Mouse (Mus musculus): ENCODE data around the gene Qrfpr. TPM values are rescaled to one million over a fixed set of nuclear protein-coding genes. Genes with fewer than 3 reads are reported as not detected.

The Qrfpr gene
- 0.40 and 0.64 TPM in 2 replicates for polyA plus RNA-seq (2015; fragmentation: Nextera tagmentation; extraction: Ambion mirVana)

- no peak within 1 kb of the TSS for H3K9ac ChIP-seq
- no peak for ATAC-seq (ENCODE audit: insufficient number of reproducible peaks, low FRiP score, low TSS enrichment, low read depth)
- WGBS: 7% methylated on average over 39 of the region's 39 CpGs
- no peaks in the 10 kb centered on the region for H3K36me3 ChIP-seq
- H3K9me3 ChIP-seq (replicated peaks): no peaks in the 10 kb centered on the region
- no peak within 1 kb of the TSS for H3K27ac ChIP-seq (replicated peaks)
- peak within 1 kb of the TSS; percentile 49 for H3K4me2 ChIP-seq (replicated peaks)
- peak within 1 kb of the TSS; percentile 29 for H3K4me3 ChIP-seq (replicated peaks)
- peaks cover 4% of the 10 kb centered on the region; the same call in 1 of the 2 replicates for H3K4me1 ChIP-seq
- H3K27me3 ChIP-seq: peaks cover 25% of the 10 kb centered on the region
Measured at GRCm38 (mm10) chr3:36221743-36222682, at the start of gene Qrfpr. Gene Qrfpr (minus strand): TSS chr3:36222313.

- H3K4me3 ChIP-seq (replicated peaks): no peak overlapping the region
- whole genome bisulfite sequencing: 88% methylated on average over 11 of the region's 11 CpGs
- no peak overlapping the region for H3K27ac ChIP-seq (replicated peaks)
- no peaks in the 10 kb centered on the region for H3K36me3 ChIP-seq
- no peak for ATAC-seq (ENCODE audit: insufficient number of reproducible peaks, low FRiP score, low TSS enrichment, low read depth)
- H3K9ac ChIP-seq: no peak overlapping the region
- no peaks in the 10 kb centered on the region for H3K4me1 ChIP-seq
- H3K27me3 ChIP-seq: no peaks in the 10 kb centered on the region
- no peak overlapping the region for H3K4me2 ChIP-seq (replicated peaks)
- H3K9me3 ChIP-seq (replicated peaks): no peaks in the 10 kb centered on the region
Measured at GRCm38 (mm10) chr3:36263873-36264272, 41.8 kb upstream of the Qrfpr start.

GRCm38 (mm10) chr3:36263265-36263664 is 41.2 kb upstream of the Qrfpr start:
- Histone ChIP-seq H3K36me3 (no peaks in the 10 kb centered on the region), H3K9ac (no peak overlapping the region), H3K4me1 (no peaks in the 10 kb centered on the region), H3K4me3 (replicated peaks) (no peak overlapping the region), H3K27me3 (no peaks in the 10 kb centered on the region), H3K4me2 (replicated peaks) (no peak overlapping the region), H3K9me3 (replicated peaks) (no peaks in the 10 kb centered on the region), H3K27ac (replicated peaks) (no peak overlapping the region)
- no peak; the same call in 1 of the 2 replicates for ATAC-seq (ENCODE audit: insufficient number of reproducible peaks, low FRiP score, low TSS enrichment, low read depth)
- 36% methylated on average over 4 of the region's 4 CpGs for WGBS

- WGBS: 53% methylated on average over 5 of the region's 5 CpGs
- Histone ChIP-seq H3K4me2 (replicated peaks) (no peak overlapping the region), H3K27ac (replicated peaks) (no peak overlapping the region), H3K9ac (no peak overlapping the region), H3K4me1 (no peaks in the 10 kb centered on the region), H3K4me3 (replicated peaks) (no peak overlapping the region), H3K9me3 (replicated peaks) (no peaks in the 10 kb centered on the region), H3K27me3 (no peaks in the 10 kb centered on the region), H3K36me3 (no peaks in the 10 kb centered on the region)
- no peak for ATAC-seq (ENCODE audit: insufficient number of reproducible peaks, low FRiP score, low TSS enrichment, low read depth)
Measured at GRCm38 (mm10) chr3:36250585-36250984, 28.5 kb upstream of the Qrfpr start.

GRCm38 (mm10) chr3:36248446-36248845 is 26.3 kb upstream of the Qrfpr start:
- WGBS: 83% methylated on average over 2 of the region's 2 CpGs
- no peaks in the 10 kb centered on the region for H3K36me3 ChIP-seq
- H3K9me3 ChIP-seq (replicated peaks): no peaks in the 10 kb centered on the region
- no peak overlapping the region for H3K4me3 ChIP-seq (replicated peaks)
- no peaks in the 10 kb centered on the region for H3K4me1 ChIP-seq
- no peak for ATAC-seq (ENCODE audit: insufficient number of reproducible peaks, low FRiP score, low TSS enrichment, low read depth)
- no peak overlapping the region for H3K9ac ChIP-seq
- H3K27ac ChIP-seq (replicated peaks): no peak overlapping the region
- no peaks in the 10 kb centered on the region for H3K27me3 ChIP-seq
- no peak overlapping the region for H3K4me2 ChIP-seq (replicated peaks)

- ATAC-seq (ENCODE audit: insufficient number of reproducible peaks, low FRiP score, low TSS enrichment, low read depth): no peak
- WGBS: 52% methylated on average over 2 of the region's 2 CpGs
Measured at GRCm38 (mm10) chr3:36229941-36230340, 7.8 kb upstream of the Qrfpr start.

GRCm38 (mm10) chr3:36227246-36227645 is 5.1 kb upstream of the Qrfpr start:
- Histone ChIP-seq H3K4me1 (no peaks in the 10 kb centered on the region), H3K27me3 (peaks cover 10% of the 10 kb centered on the region; the same call in 1 of the 2 replicates), H3K9me3 (replicated peaks) (no peaks in the 10 kb centered on the region), H3K9ac (no peak overlapping the region), H3K4me3 (replicated peaks) (no peak overlapping the region), H3K36me3 (no peaks in the 10 kb centered on the region), H3K27ac (replicated peaks) (no peak overlapping the region), H3K4me2 (replicated peaks) (no peak overlapping the region)
- no peak for ATAC-seq (ENCODE audit: insufficient number of reproducible peaks, low FRiP score, low TSS enrichment, low read depth)
- 89% methylated on average over 1 of the region's 1 CpGs for WGBS

More at GRCm38 (mm10) chr3:36229941-36230340, 7.8 kb upstream of the Qrfpr start:
- Histone ChIP-seq H3K9me3 (replicated peaks) (no peaks in the 10 kb centered on the region), H3K4me3 (replicated peaks) (no peak overlapping the region), H3K4me1 (no peaks in the 10 kb centered on the region), H3K27me3 (no peaks in the 10 kb centered on the region), H3K9ac (no peak overlapping the region), H3K27ac (replicated peaks) (no peak overlapping the region), H3K4me2 (replicated peaks) (no peak overlapping the region), H3K36me3 (no peaks in the 10 kb centered on the region)

- 16% methylated on average over 2 of the region's 2 CpGs for WGBS
- peaks cover 4% of the 10 kb centered on the region; the same call in 1 of the 2 replicates for H3K4me1 ChIP-seq
Measured at GRCm38 (mm10) chr3:36223361-36223760, 1.2 kb upstream of the Qrfpr start.

GRCm38 (mm10) chr3:36212758-36213157 is 9.4 kb downstream of the Qrfpr start:
- H3K36me3 ChIP-seq: no peaks in the 10 kb centered on the region
- H3K9ac ChIP-seq: no peak overlapping the region
- no peaks in the 10 kb centered on the region for H3K4me1 ChIP-seq
- no peak overlapping the region for H3K4me3 ChIP-seq (replicated peaks)
- H3K27me3 ChIP-seq: no peaks in the 10 kb centered on the region
- H3K9me3 ChIP-seq (replicated peaks): no peaks in the 10 kb centered on the region
- H3K27ac ChIP-seq (replicated peaks): no peak overlapping the region
- ATAC-seq (ENCODE audit: insufficient number of reproducible peaks, low FRiP score, low TSS enrichment, low read depth): no peak
- no peak overlapping the region for H3K4me2 ChIP-seq (replicated peaks)
- 81% methylated on average over 4 of the region's 4 CpGs for WGBS

More at GRCm38 (mm10) chr3:36223361-36223760, 1.2 kb upstream of the Qrfpr start:
- no peak for ATAC-seq (ENCODE audit: insufficient number of reproducible peaks, low FRiP score, low TSS enrichment, low read depth)
- H3K4me3 ChIP-seq (replicated peaks): no peak overlapping the region
- H3K27me3 ChIP-seq: peaks cover 25% of the 10 kb centered on the region
- no peak overlapping the region for H3K27ac ChIP-seq (replicated peaks)
- H3K4me2 ChIP-seq (replicated peaks): no peak overlapping the region
- H3K36me3 ChIP-seq: no peaks in the 10 kb centered on the region
- no peaks in the 10 kb centered on the region for H3K9me3 ChIP-seq (replicated peaks)
- no peak overlapping the region for H3K9ac ChIP-seq

GRCm38 (mm10) chr3:36210939-36211338 is 11.2 kb downstream of the Qrfpr start:
- 36% methylated on average over 2 of the region's 2 CpGs for WGBS
- Histone ChIP-seq H3K4me1 (no peaks in the 10 kb centered on the region), H3K9me3 (replicated peaks) (no peaks in the 10 kb centered on the region), H3K4me3 (replicated peaks) (no peak overlapping the region), H3K9ac (no peak overlapping the region), H3K4me2 (replicated peaks) (no peak overlapping the region), H3K27ac (replicated peaks) (no peak overlapping the region), H3K27me3 (no peaks in the 10 kb centered on the region), H3K36me3 (no peaks in the 10 kb centered on the region)
- ATAC-seq (ENCODE audit: insufficient number of reproducible peaks, low FRiP score, low TSS enrichment, low read depth): no peak

- H3K4me2 ChIP-seq (replicated peaks): no peak overlapping the region
- no peaks in the 10 kb centered on the region for H3K4me1 ChIP-seq
- 48% methylated on average over 11 of the region's 11 CpGs for WGBS
- H3K36me3 ChIP-seq: no peaks in the 10 kb centered on the region
- no peak overlapping the region for H3K4me3 ChIP-seq (replicated peaks)
- H3K27ac ChIP-seq (replicated peaks): no peak overlapping the region
- ATAC-seq (ENCODE audit: insufficient number of reproducible peaks, low FRiP score, low TSS enrichment, low read depth): no peak
- H3K9me3 ChIP-seq (replicated peaks): no peaks in the 10 kb centered on the region
- H3K27me3 ChIP-seq: no peaks in the 10 kb centered on the region
- H3K9ac ChIP-seq: no peak overlapping the region
Measured at GRCm38 (mm10) chr3:36209776-36210555, 12.1 kb downstream of the Qrfpr start.
